Mouse (Mus musculus): ENCODE measurements around the gene Utp6.
"Not testable (repeated sequence)": the region's sequence is repeated elsewhere in the genome, so short reads cannot be mapped to it uniquely, and the experiment has no call there.

Gene Utp6

GRCm38 (mm10) chr11:79962125-79962876 is at the start of gene Utp6:
Gene Utp6 (minus strand): TSS chr11:79962390.
- DNase-seq (ENCODE audit: low read depth, low spot score), result peak; percentile 99

- DNase-seq (ENCODE audit: low read depth, low spot score), result no peak
Measured at GRCm38 (mm10) chr11:79994271-79994988, 32.2 kb upstream of the Utp6 start.

- DNase-seq (ENCODE audit: low read depth, low spot score), result peak; percentile 18
Measured at GRCm38 (mm10) chr11:79993356-79994270, 31.4 kb upstream of the Utp6 start.

- DNase-seq (ENCODE audit: low read depth, low spot score), result peak; percentile 98
Measured at GRCm38 (mm10) chr11:79992592-79993355, 30.6 kb upstream of the Utp6 start, which contains the start of gene Suz12. Gene Suz12 (plus strand): TSS chr11:79993106.

GRCm38 (mm10) chr11:79992035-79992591 is 29.9 kb upstream of the Utp6 start:
- DNase-seq (ENCODE audit: low read depth, low spot score), result no peak

- DNase-seq (ENCODE audit: low read depth, low spot score), result no peak
Measured at GRCm38 (mm10) chr11:79991600-79991999, 29.4 kb upstream of the Utp6 start.

- no peak for DNase-seq (ENCODE audit: low read depth, low spot score)
Measured at GRCm38 (mm10) chr11:79990120-79990519, 27.9 kb upstream of the Utp6 start.

GRCm38 (mm10) chr11:79987896-79988295 is 25.7 kb upstream of the Utp6 start:
- DNase-seq (ENCODE audit: low read depth, low spot score), result no peak

- no peak for DNase-seq (ENCODE audit: low read depth, low spot score)
Measured at GRCm38 (mm10) chr11:79986886-79987285, 24.7 kb upstream of the Utp6 start.

- DNase-seq (ENCODE audit: low read depth, low spot score), result not testable (repeated sequence)
Measured at GRCm38 (mm10) chr11:79977747-79978146, 15.6 kb upstream of the Utp6 start.

GRCm38 (mm10) chr11:79977061-79977460 is 14.9 kb upstream of the Utp6 start:
- DNase-seq (ENCODE audit: low read depth, low spot score), result not testable (repeated sequence)

- DNase-seq (ENCODE audit: low read depth, low spot score), result not testable (repeated sequence)
Measured at GRCm38 (mm10) chr11:79976645-79977044, 14.5 kb upstream of the Utp6 start.

- no peak for DNase-seq (ENCODE audit: low read depth, low spot score)
Measured at GRCm38 (mm10) chr11:79976222-79976621, 14.0 kb upstream of the Utp6 start.

GRCm38 (mm10) chr11:79975377-79975776 is 13.2 kb upstream of the Utp6 start:
- no peak for DNase-seq (ENCODE audit: low read depth, low spot score)

GRCm38 (mm10) chr11:79973626-79974476 is 11.7 kb upstream of the Utp6 start:
- peak; percentile 55 for DNase-seq (ENCODE audit: low read depth, low spot score)

GRCm38 (mm10) chr11:79973133-79973532 is 10.9 kb upstream of the Utp6 start:
- no peak for DNase-seq (ENCODE audit: low read depth, low spot score)

- DNase-seq (ENCODE audit: low read depth, low spot score), result no peak
Measured at GRCm38 (mm10) chr11:79967752-79968151, 5.6 kb upstream of the Utp6 start.

GRCm38 (mm10) chr11:79965896-79966295 is 3.7 kb upstream of the Utp6 start:
- peak; percentile 52 for DNase-seq (ENCODE audit: low read depth, low spot score)

- no peak for DNase-seq (ENCODE audit: low read depth, low spot score)
Measured at GRCm38 (mm10) chr11:79963212-79963974, 1.2 kb upstream of the Utp6 start.
